Mouse (Mus musculus): Measurements from ENCODE around the gene Rasgrp4. TPM values are rescaled to one million over a fixed set of nuclear protein-coding genes. Genes with fewer than 3 reads are reported as not detected.

Rasgrp4 gene
- total RNA-seq (2023): 3.6 TPM

GRCm38 (mm10) chr7:29134693-29135386, at the start of gene Rasgrp4:
Gene Rasgrp4, plus strand, starts transcription at chr7:29134851.

GRCm38 (mm10) chr7:29124970-29125369, 9.7 kb upstream of the Rasgrp4 start, which contains the start of gene Ryr1:
Gene Ryr1, minus strand, starts transcription at chr7:29125179.

GRCm38 (mm10) chr7:29155838-29156782, 21.5 kb downstream of the Rasgrp4 start, which contains the start of gene Fam98c:
Gene Fam98c, minus strand, starts transcription at chr7:29156234.

GRCm38 (mm10) chr7:29170066-29170754, 35.6 kb downstream of the Rasgrp4 start, which contains the start of the genes Ggn and Spred3:
Gene Ggn, plus strand, starts transcription at chr7:29170210.
Gene Spred3, minus strand, starts transcription at chr7:29170411.

GRCm38 (mm10) chr7:29180077-29180853, 45.6 kb downstream of the Rasgrp4 start, which contains the start of gene Psmd8:
Gene Psmd8, minus strand, starts transcription at chr7:29180701.

Other genes starting within 250 kb of the Rasgrp4 start
- 127 TPM for gene Actn4, start 172.5 kb upstream of the Rasgrp4 start, total RNA-seq (2023)
- gene Eif3k, start 153.0 kb upstream of the Rasgrp4 start, total RNA-seq (2023): 283 TPM
- 94.9 TPM for gene Map4k1, start 152.8 kb upstream of the Rasgrp4 start, total RNA-seq (2023)
- 0.21 TPM for gene Ryr1, start 9.7 kb upstream of the Rasgrp4 start, total RNA-seq (2023)
- gene Fam98c, start 21.4 kb downstream of the Rasgrp4 start, total RNA-seq (2023): 34.2 TPM
- gene Ggn, start 35.4 kb downstream of the Rasgrp4 start, total RNA-seq (2023): not detected
- 3.3 TPM for gene Spred3, start 35.6 kb downstream of the Rasgrp4 start, total RNA-seq (2023)
- gene Psmd8, start 45.9 kb downstream of the Rasgrp4 start, total RNA-seq (2023): 146 TPM
- gene Catsperg1, start 79.2 kb downstream of the Rasgrp4 start, total RNA-seq (2023): 0.32 TPM
- gene Kcnk6, start 97.7 kb downstream of the Rasgrp4 start, total RNA-seq (2023): 0.50 TPM
- gene Yif1b, start 103.5 kb downstream of the Rasgrp4 start, total RNA-seq (2023): 21.1 TPM
- gene 2200002D01Rik, start 113.6 kb downstream of the Rasgrp4 start, total RNA-seq (2023): 2.4 TPM
- 60.7 TPM for gene Spint2, start 147.1 kb downstream of the Rasgrp4 start, total RNA-seq (2023)
- gene Ppp1r14a, start 154.5 kb downstream of the Rasgrp4 start, total RNA-seq (2023): 1.0 TPM
- gene Dpf1, start 169.1 kb downstream of the Rasgrp4 start, total RNA-seq (2023): not detected